Mouse (Mus musculus): ENCODE data around the gene Zfp341.

Zfp341 gene

GRCm38 (mm10) chr2:154586405-154586804 is 26.7 kb upstream of the Zfp341 start:
- in situ Hi-C loops (cut with MboI, MseI): no loop called here

GRCm38 (mm10) chr2:154589051-154589450 is 24.0 kb upstream of the Zfp341 start:
- in situ Hi-C loops (cut with MboI, MseI): no loop called here

GRCm38 (mm10) chr2:154591239-154591638 is 21.9 kb upstream of the Zfp341 start:
- in situ Hi-C loops (cut with MboI, MseI): no loop called here

GRCm38 (mm10) chr2:154593025-154593424 is 20.1 kb upstream of the Zfp341 start:
- in situ Hi-C loops (cut with MboI, MseI): no loop called here

- in situ Hi-C loops (cut with MboI, MseI): no loop called here
Observed at GRCm38 (mm10) chr2:154595775-154596174, 17.3 kb upstream of the Zfp341 start.

GRCm38 (mm10) chr2:154597399-154597798 is 15.7 kb upstream of the Zfp341 start:
- in situ Hi-C loops (cut with MboI, MseI): no loop called here

GRCm38 (mm10) chr2:154600586-154600985 is 12.5 kb upstream of the Zfp341 start:
- in situ Hi-C loops (cut with MboI, MseI): no loop called here

- in situ Hi-C loops (cut with MboI, MseI): no loop called here
Observed at GRCm38 (mm10) chr2:154601324-154601723, 11.8 kb upstream of the Zfp341 start.

GRCm38 (mm10) chr2:154603007-154603637 is 10.0 kb upstream of the Zfp341 start:
- in situ Hi-C loops (cut with MboI, MseI): no loop called here

GRCm38 (mm10) chr2:154603638-154604153 is 9.4 kb upstream of the Zfp341 start, which contains the start of gene Pxmp4:
Gene Pxmp4 (minus strand): TSS chr2:154603708.
- in situ Hi-C loops (cut with MboI, MseI): no loop called here

- in situ Hi-C loops (cut with MboI, MseI): no loop called here
Observed at GRCm38 (mm10) chr2:154604156-154604555, 8.9 kb upstream of the Zfp341 start.

GRCm38 (mm10) chr2:154606965-154607364 is 6.1 kb upstream of the Zfp341 start:
- in situ Hi-C loops (cut with MboI, MseI): no loop called here

- in situ Hi-C loops (cut with MboI, MseI): no loop called here
Observed at GRCm38 (mm10) chr2:154609050-154609767, 3.9 kb upstream of the Zfp341 start.

- in situ Hi-C loops (cut with MboI, MseI): loop anchor here (5.0 kb wide), 1 partner anchor 42 kb away; no protein-coding TSS in a partner anchor
Observed at GRCm38 (mm10) chr2:154614841-154615576, 1.9 kb downstream of the Zfp341 start.

- in situ Hi-C loops (cut with MboI, MseI): no loop called here
Observed at GRCm38 (mm10) chr2:154615674-154616073, 2.6 kb downstream of the Zfp341 start.

- in situ Hi-C loops (cut with MboI, MseI): no loop called here
Observed at GRCm38 (mm10) chr2:154617061-154617460, 4.0 kb downstream of the Zfp341 start.

GRCm38 (mm10) chr2:154621684-154622083 is 8.6 kb downstream of the Zfp341 start:
- in situ Hi-C loops (cut with MboI, MseI): no loop called here

- in situ Hi-C loops (cut with MboI, MseI): no loop called here
Observed at GRCm38 (mm10) chr2:154624137-154624536, 11.0 kb downstream of the Zfp341 start.

GRCm38 (mm10) chr2:154630531-154630930 is 17.4 kb downstream of the Zfp341 start:
- in situ Hi-C loops (cut with MboI, MseI): no loop called here

GRCm38 (mm10) chr2:154632203-154632780 is 19.2 kb downstream of the Zfp341 start:
- in situ Hi-C loops (cut with MboI, MseI): no loop called here

GRCm38 (mm10) chr2:154633039-154633742 is 20.1 kb downstream of the Zfp341 start:
- in situ Hi-C loops (cut with MboI, MseI): no loop called here
